Mouse (Mus musculus) heart, adult 2 months (tissue): ENCODE results near the gene Ubac2. TPM values are rescaled to one million over a fixed set of nuclear protein-coding genes. Genes with fewer than 3 reads are reported as not detected.

Source experiments
- DNase-seq, 2 experiments: peaks; one replicate each; pipeline ENCODE4 v3.0.0; 2021
- H3K27ac ChIP-seq: fragments of 200-600 bp; 2 replicates; pipeline ENCODE4 v1.8.1; 2022
- H3K27me3 ChIP-seq: fragments of 200-500 bp; 2 replicates; pipeline ENCODE4 v1.6.1; 2012; ENCODE audit warnings: mild to moderate bottlenecking, low read length, inconsistent platforms, mixed read lengths; ENCODE audit not compliant: control insufficient read depth, insufficient read depth
- H3K36me3 ChIP-seq: fragments of 200-500 bp; 2 replicates; pipeline ENCODE4 v1.6.1; 2012; ENCODE audit warnings: low read length, inconsistent platforms; ENCODE audit not compliant: control insufficient read depth, insufficient read depth
- H3K4me1 ChIP-seq: fragments of 200-500 bp; 2 replicates; pipeline ENCODE4 v1.6.1; 2011; ENCODE audit warnings: low read length; ENCODE audit not compliant: control insufficient read depth, insufficient read depth
- H3K4me3 ChIP-seq: fragments of 200-600 bp; 2 replicates; pipeline ENCODE4 v1.8.1; 2022
- H3K79me2 ChIP-seq: fragments of 200-500 bp; replicated peaks from 2 replicates; pipeline ENCODE4 v1.6.1; 2012; ENCODE audit warnings: mild to moderate bottlenecking, inconsistent platforms, low read length, moderate library complexity, mixed read lengths; ENCODE audit not compliant: control insufficient read depth, insufficient read depth
- H3K9ac ChIP-seq: fragments of 200-500 bp; 2 replicates; pipeline ENCODE4 v1.6.1; 2012; ENCODE audit warnings: low read depth, mild to moderate bottlenecking, control low read depth, inconsistent platforms, low read length, mixed read lengths
- CTCF ChIP-seq: fragments of 200-600 bp; IDR thresholded peaks from 2 replicates; pipeline ENCODE4 v1.8.1; 2022; ENCODE audit warnings: antibody characterized with exemption, mild to moderate bottlenecking, moderate library complexity
- EP300 ChIP-seq: fragments of 200-500 bp; IDR thresholded peaks from 2 replicates; pipeline ENCODE4 v1.6.1; 2011; ENCODE audit warnings: low read depth, low read length, control low read depth; ENCODE audit not compliant: insufficient read depth
- POLR2A ChIP-seq: fragments of 200-500 bp; IDR thresholded peaks from 2 replicates; pipeline ENCODE4 v1.6.1; 2011; ENCODE audit warnings: mild to moderate bottlenecking, low read depth, low read length, control low read depth; ENCODE audit not compliant: insufficient read depth
- WGBS: fragments of 180-500 bp; shearing (Covaris S2); methylation state at CpG from one replicate; pipeline ENCODE4 v1.1.7; 2018; 5-methylcytosine and 5-hydroxymethylcytosine counted together
- intact Hi-C: fragments of 180-260 bp; cut with DNase I; formaldehyde crosslinking; loops from one replicate; pipeline ENCODE4 v1.15.1; 2025
- polyA plus RNA-seq: library from polyadenylated mRNA; depleted of rRNA; stranded (reverse); fragments of >200 nt; gene quantifications from 2 replicates; pipeline ENCODE4 v1.2.3, GENCODE M21; 2012
- total RNA-seq, 2 experiments: library from RNA; stranded (reverse); gene quantifications; 2 replicates each; pipeline ENCODE4 v1.2.3; 2021

Ubac2 gene
- total and polyA plus RNA-seq, 3 experiments, result 30.4 to 37.0 (median 31.9) TPM

GRCm38 (mm10) chr14:122012193-122012592 lies 133.8 kb downstream of the Ubac2 start:
- DNase-seq, result no peak
- Histone ChIP-seq H3K36me3 (no peaks in the 10 kb centered on the region), H3K4me3 (no peak overlapping the region), H3K27ac (no peak overlapping the region), H3K79me2 (no peaks in the 10 kb centered on the region), H3K9ac (no peak overlapping the region), H3K27me3 (no peaks in the 10 kb centered on the region), H3K4me1 (peaks cover 1% of the 10 kb centered on the region)
- intact Hi-C loops, result no loop called here
- 53% methylated on average over 5 of the region's 5 CpGs for WGBS
- TF ChIP-seq POLR2A, result no peak
- no peak for TF ChIP-seq CTCF
- no peak for TF ChIP-seq EP300

GRCm38 (mm10) chr14:122012814-122013213 lies 134.4 kb downstream of the Ubac2 start:
- Histone ChIP-seq H3K36me3 (no peaks in the 10 kb centered on the region), H3K27me3 (no peaks in the 10 kb centered on the region), H3K9ac (no peak overlapping the region), H3K27ac (no peak overlapping the region), H3K79me2 (no peaks in the 10 kb centered on the region), H3K4me1 (peaks cover 1% of the 10 kb centered on the region), H3K4me3 (no peak overlapping the region)
- intact Hi-C loops, result no loop called here
- DNase-seq, result no peak
- no peak for TF ChIP-seq CTCF
- TF ChIP-seq POLR2A, result no peak
- no peak for TF ChIP-seq EP300
- WGBS, result 83% methylated on average over 13 of the region's 13 CpGs

GRCm38 (mm10) chr14:122013417-122013951 lies 135.1 kb downstream of the Ubac2 start:
- Histone ChIP-seq H3K27me3 (no peaks in the 10 kb centered on the region), H3K9ac (no peak overlapping the region), H3K4me1 (peaks cover 1% of the 10 kb centered on the region), H3K79me2 (no peaks in the 10 kb centered on the region), H3K4me3 (no peak overlapping the region), H3K27ac (no peak overlapping the region), H3K36me3 (no peaks in the 10 kb centered on the region)
- WGBS, result 83% methylated on average over 14 of the region's 14 CpGs
- peak; percentile 44 to 75 for DNase-seq
- no peak for TF ChIP-seq CTCF
- 0 out of 2 replicates have a peak, but pooled peaks have one; percentile 8 for TF ChIP-seq POLR2A
- intact Hi-C loops, result no loop called here

DNA sequence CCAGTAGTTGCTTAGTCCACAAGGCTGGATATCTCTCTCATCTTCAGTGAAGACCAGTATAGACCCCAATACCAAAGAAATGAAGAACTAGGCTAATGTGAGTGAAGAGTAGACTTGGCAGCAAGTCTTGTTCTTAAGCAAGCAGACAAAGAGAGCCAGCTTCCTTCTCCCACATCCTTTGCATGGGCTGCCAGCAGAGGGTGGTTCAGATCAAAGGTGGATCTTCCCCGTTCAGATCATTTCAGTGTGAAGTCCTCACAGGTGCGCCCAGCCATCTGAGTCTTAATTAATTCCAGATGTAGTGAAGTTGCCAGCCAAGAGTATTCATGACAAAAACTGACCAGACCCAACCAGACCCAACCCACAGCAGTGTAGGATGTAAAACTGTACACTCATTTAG lies 139.5 kb downstream of the Ubac2 start:
- intact Hi-C loops, result no loop called here
- peaks cover 1% of the 10 kb centered on the region; the same call in 1 of the 2 replicates for H3K4me1 ChIP-seq
- no peaks in the 10 kb centered on the region for H3K79me2 ChIP-seq
- no peak overlapping the region for H3K27ac ChIP-seq
- H3K9ac ChIP-seq, result no peak overlapping the region
- no peaks in the 10 kb centered on the region for H3K27me3 ChIP-seq
- no peak for TF ChIP-seq CTCF
- no peak for TF ChIP-seq EP300
- TF ChIP-seq POLR2A, result no peak
- WGBS, result 84% methylated on average over 2 of the region's 2 CpGs
- no peak for DNase-seq
- H3K4me3 ChIP-seq, result no peak overlapping the region
- no peaks in the 10 kb centered on the region for H3K36me3 ChIP-seq

DNA sequence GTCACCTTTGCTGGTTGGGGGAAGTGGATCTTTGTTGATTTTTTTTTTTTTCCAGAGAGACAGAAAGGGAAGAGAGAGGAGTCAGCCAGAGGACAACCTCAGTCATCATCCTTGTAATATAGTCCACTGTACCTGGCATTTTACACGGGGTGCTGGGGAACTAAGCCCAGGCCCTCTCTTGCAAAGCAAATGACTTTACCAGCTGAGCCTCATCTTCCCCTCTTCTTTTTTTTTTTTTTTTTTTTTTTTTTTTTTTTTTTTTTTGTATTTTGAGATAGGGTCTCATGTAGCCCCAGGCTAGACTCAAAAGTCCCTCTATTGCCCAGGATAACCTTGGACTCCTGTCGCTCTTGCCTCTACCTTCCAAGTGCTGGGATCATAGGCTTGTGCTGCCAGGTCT lies 141.0 kb downstream of the Ubac2 start:
- DNase-seq, result no peak
- TF ChIP-seq CTCF (no peak), EP300 (no peak), POLR2A (no peak)
- intact Hi-C loops, result no loop called here
- peaks cover 1% of the 10 kb centered on the region; the same call in 1 of the 2 replicates for H3K4me1 ChIP-seq
- 85% methylated on average over 2 of the region's 2 CpGs for WGBS
- H3K9ac ChIP-seq, result no peak overlapping the region
- no peaks in the 10 kb centered on the region for H3K79me2 ChIP-seq
- H3K27me3 ChIP-seq, result no peaks in the 10 kb centered on the region
- no peaks in the 10 kb centered on the region for H3K36me3 ChIP-seq
- H3K4me3 ChIP-seq, result no peak overlapping the region
- H3K27ac ChIP-seq, result no peak overlapping the region

- H3K27ac ChIP-seq, result no peak overlapping the region
- no peaks in the 10 kb centered on the region for H3K79me2 ChIP-seq
- H3K27me3 ChIP-seq, result no peaks in the 10 kb centered on the region
- H3K36me3 ChIP-seq, result no peaks in the 10 kb centered on the region
- no peak overlapping the region for H3K4me3 ChIP-seq
- 97% methylated on average over 6 of the region's 6 CpGs for WGBS
- intact Hi-C loops, result no loop called here
- no peak overlapping the region for H3K9ac ChIP-seq
- no peak for DNase-seq
- H3K4me1 ChIP-seq, result peaks cover 1% of the 10 kb centered on the region; the same call in 1 of the 2 replicates
- TF ChIP-seq CTCF (no peak), EP300 (no peak), POLR2A (no peak)
These were observed 142.1 kb downstream of the Ubac2 start for GRCm38 (mm10) chr14:122020567-122020966.
